Mouse (Mus musculus) G1E-ER4 (cell line): ENCODE measurements around the gene Kcnh7. TPM values are rescaled to one million over a fixed set of nuclear protein-coding genes. Genes with fewer than 3 reads are reported as not detected.

Experiments used
- GATA1 ChIP-seq: IDR thresholded peaks from one replicate; pipeline ENCODE4 v1.8.0; 2012; ENCODE audit warnings: low read length, inconsistent platforms
- polyA plus RNA-seq: library from polyadenylated mRNA; stranded (reverse); fragments of >175 nt; gene quantifications from 2 replicates; pipeline ENCODE4 v1.2.3, GENCODE M21; 2012

Kcnh7 gene
- polyA plus RNA-seq, 1 experiment = not detected

GRCm38 (mm10) chr2:62808813-62809212 lies 375.3 kb downstream of the Kcnh7 start:
- TF ChIP-seq GATA1 = no peak

GRCm38 (mm10) chr2:62807476-62807882 lies 376.6 kb downstream of the Kcnh7 start:
- TF ChIP-seq GATA1 = no peak

GRCm38 (mm10) chr2:62806931-62807330 lies 377.2 kb downstream of the Kcnh7 start:
- TF ChIP-seq GATA1 = no peak

GRCm38 (mm10) chr2:62804030-62804429 lies 380.1 kb downstream of the Kcnh7 start:
- TF ChIP-seq GATA1 = no peak

GRCm38 (mm10) chr2:62784460-62785038 lies 399.5 kb downstream of the Kcnh7 start:
- TF ChIP-seq GATA1 = no peak

GRCm38 (mm10) chr2:62746256-62746655 lies 437.8 kb downstream of the Kcnh7 start:
- no peak for TF ChIP-seq GATA1

- TF ChIP-seq GATA1 = no peak
Measured at GRCm38 (mm10) chr2:62743098-62743497, 441.0 kb downstream of the Kcnh7 start.

GRCm38 (mm10) chr2:62730671-62731070 lies 453.4 kb downstream of the Kcnh7 start:
- TF ChIP-seq GATA1 = no peak

GRCm38 (mm10) chr2:62727732-62728131 lies 456.4 kb downstream of the Kcnh7 start:
- no peak for TF ChIP-seq GATA1

- no peak for TF ChIP-seq GATA1
Measured at GRCm38 (mm10) chr2:62725946-62726345, 458.1 kb downstream of the Kcnh7 start.

- TF ChIP-seq GATA1 = no peak
Measured at GRCm38 (mm10) chr2:62718411-62718810, 465.7 kb downstream of the Kcnh7 start.

GRCm38 (mm10) chr2:62717270-62717669 lies 466.8 kb downstream of the Kcnh7 start:
- no peak for TF ChIP-seq GATA1

GRCm38 (mm10) chr2:62715260-62715659 lies 468.8 kb downstream of the Kcnh7 start:
- TF ChIP-seq GATA1 = no peak

- no peak for TF ChIP-seq GATA1
Measured at GRCm38 (mm10) chr2:62709633-62710032, 474.5 kb downstream of the Kcnh7 start.

- TF ChIP-seq GATA1 = no peak
Measured at GRCm38 (mm10) chr2:62706313-62706712, 477.8 kb downstream of the Kcnh7 start.

- TF ChIP-seq GATA1 = no peak
Measured at GRCm38 (mm10) chr2:62685934-62686333, 498.2 kb downstream of the Kcnh7 start.

GRCm38 (mm10) chr2:62684989-62685595 lies 499.0 kb downstream of the Kcnh7 start:
- no peak for TF ChIP-seq GATA1

GRCm38 (mm10) chr2:62681667-62682066 lies 502.4 kb downstream of the Kcnh7 start:
- no peak for TF ChIP-seq GATA1

GRCm38 (mm10) chr2:62672788-62673187 lies 511.3 kb downstream of the Kcnh7 start:
- no peak for TF ChIP-seq GATA1
